Mouse (Mus musculus): ENCODE measurements around the gene Pole3.
"Not testable (repeated sequence)": the region's sequence is repeated elsewhere in the genome, so short reads cannot be mapped to it uniquely, and the experiment has no call there.

Gene Pole3

GRCm38 (mm10) chr4:62486162-62486696 lies 38.6 kb downstream of the Pole3 start:
- no peak for DNase-seq

DNA sequence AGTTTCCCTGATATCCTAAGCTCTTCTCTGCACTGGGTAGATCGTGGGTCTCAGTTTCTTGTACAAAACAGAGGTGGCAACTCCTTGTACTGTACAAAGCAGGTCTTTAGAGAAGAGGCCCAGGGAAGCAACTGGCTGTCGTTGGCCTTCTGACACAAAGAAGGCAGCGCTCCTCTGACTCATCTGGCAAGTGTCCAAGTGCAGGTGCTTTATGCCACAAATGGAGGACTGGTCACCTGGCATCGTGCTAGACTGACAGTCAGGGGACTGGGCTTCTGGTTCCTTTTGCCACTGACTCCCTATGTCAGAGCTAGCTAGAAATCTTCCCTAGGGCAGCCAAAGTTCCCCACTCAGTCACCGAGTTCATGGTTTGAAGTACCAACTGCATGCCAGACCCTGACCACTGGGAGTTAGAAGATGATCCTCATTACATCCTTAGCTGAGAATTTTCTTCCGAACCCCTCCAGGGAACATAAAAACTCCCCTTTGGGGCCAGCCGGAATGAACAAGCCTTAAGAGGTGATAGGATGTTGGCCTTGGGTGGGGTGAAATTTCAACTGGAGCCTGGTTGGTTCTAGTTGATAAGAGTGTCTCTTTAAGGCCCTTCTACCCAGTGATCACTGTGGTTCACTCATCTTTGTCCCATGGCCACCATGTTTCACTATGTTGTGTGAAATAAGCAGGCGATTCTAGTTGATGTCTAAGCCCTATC lies 39.3 kb downstream of the Pole3 start:
- no peak for DNase-seq

DNA sequence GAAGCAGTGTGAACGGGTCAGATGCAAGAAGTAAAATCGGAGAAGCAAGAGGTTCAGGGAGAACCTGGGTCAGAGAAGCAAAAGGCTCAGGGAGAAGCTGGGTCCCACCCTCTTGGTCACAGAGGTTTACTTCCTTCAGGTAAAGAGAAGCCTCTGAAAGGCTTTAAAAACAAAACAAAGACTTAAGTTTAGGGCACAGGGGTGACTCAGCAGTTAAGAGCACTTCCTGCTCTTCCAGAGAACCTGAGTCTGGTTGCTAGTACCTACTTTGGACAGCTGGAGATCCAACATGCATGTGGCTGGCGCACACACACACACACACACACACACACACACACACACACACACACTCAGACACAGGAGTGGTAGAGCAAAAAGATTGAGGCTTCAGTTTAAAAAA lies 39.9 kb downstream of the Pole3 start:
- DNase-seq: no peak

DNA sequence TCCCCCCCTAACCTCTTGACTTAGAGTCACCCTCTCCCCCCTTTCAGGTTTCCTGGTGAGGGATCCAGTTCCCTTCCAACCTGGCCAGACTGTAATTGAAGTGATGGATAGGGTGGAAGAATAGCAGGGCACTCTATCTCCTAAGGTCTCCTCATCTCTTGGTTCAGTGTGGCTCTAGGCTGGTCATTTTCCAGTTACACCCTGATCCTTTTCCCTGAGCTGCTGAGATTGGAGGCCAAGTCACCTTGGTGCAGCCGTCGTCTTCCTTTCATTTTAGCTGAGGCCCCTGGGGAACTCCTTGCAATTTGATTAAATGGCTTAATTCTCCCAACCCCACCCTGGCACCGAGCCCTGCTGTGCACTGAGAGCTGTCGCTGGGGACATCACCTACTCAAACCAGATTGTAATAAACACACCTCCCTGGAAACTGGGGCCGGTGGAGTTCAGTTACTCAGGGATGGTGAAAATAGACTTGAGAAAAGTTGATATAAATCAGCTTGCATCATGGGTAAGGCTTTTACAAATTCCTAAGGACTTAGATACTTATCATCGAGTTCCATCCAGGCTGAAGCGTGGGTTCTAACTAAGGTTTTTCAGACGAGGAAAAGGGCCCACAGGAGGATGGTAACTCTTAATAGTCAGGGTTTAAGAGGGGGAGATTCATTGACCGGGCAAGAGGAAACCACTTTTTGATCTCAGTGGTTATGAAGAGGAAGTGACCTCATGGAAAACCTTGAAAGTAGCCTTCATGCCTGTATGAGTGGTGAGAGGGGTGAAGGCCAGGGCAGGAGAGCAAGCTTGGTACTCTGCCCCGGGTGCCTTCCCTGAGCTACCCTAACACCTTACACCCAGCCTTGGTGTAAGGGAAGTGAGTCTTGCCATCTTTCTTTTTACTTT lies 43.9 kb downstream of the Pole3 start:
- peak; percentile 40 for DNase-seq

GRCm38 (mm10) chr4:62479937-62480708 lies 44.7 kb downstream of the Pole3 start, which contains the start of gene Bspry:
Gene Bspry, plus strand, starts transcription at chr4:62480053.
- peak; percentile 79 for DNase-seq

- not testable (repeated sequence) for DNase-seq
Observed at GRCm38 (mm10) chr4:62479593-62479936, 45.3 kb downstream of the Pole3 start.

- DNase-seq: no peak
Observed at GRCm38 (mm10) chr4:62477542-62478244, 47.2 kb downstream of the Pole3 start.

- no peak for DNase-seq
Observed at GRCm38 (mm10) chr4:62475793-62476192, 49.1 kb downstream of the Pole3 start.

DNA sequence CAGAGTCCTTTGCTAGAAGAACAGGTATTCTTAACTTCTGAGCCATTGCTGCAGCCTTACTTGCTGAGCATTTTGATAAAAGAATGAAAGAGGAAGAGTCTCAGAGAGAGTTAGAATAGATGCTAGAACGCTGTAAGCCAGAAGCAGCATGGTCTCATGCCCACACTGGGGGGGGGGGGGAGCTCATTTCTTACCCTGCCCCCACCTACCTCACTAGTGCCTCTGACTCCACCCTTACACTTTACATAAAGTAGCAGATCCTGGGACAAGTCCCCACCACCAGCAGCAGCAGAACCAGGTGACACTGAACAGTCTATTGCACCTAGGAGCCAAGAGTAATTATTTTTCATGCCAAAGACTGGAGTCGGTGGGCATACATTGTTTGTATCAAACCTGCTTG lies 49.7 kb downstream of the Pole3 start:
- DNase-seq: no peak
